Mouse (Mus musculus): ENCODE measurements around the gene Irf8. TPM values are rescaled to one million over a fixed set of nuclear protein-coding genes. Genes with fewer than 3 reads are reported as not detected.
"Not testable (repeated sequence)": the region's sequence is repeated elsewhere in the genome, so short reads cannot be mapped to it uniquely, and the experiment has no call there.

Irf8 gene
- total RNA-seq, 1 experiment from 2014 or later: 51.2 TPM

GRCm38 (mm10) chr8:120800308-120800865 lies 64.2 kb downstream of the Irf8 start:
- DNase-seq: peak; percentile 50

- DNase-seq: not testable (repeated sequence)
Observed at GRCm38 (mm10) chr8:120803661-120804375, 67.7 kb downstream of the Irf8 start.

GRCm38 (mm10) chr8:120804741-120805140 lies 68.6 kb downstream of the Irf8 start:
- DNase-seq: no peak

Other genes starting within 250 kb of the Irf8 start
- gene Gins2, start 147.1 kb upstream of the Irf8 start, total RNA-seq (2021): 12.2 and 12.4 TPM in 2 replicates
- 11.3 and 12.3 TPM in 2 replicates for gene 1190005I06Rik, start 88.7 kb upstream of the Irf8 start, total RNA-seq (2021)
- not detected in 2 replicates for gene Gm27021, start 68.3 kb upstream of the Irf8 start, total RNA-seq (2021)
- gene Cox4i1, start 68.1 kb upstream of the Irf8 start, total RNA-seq (2021): 1,243 and 1,285 TPM in 2 replicates
- 84.6 and 90.1 TPM in 2 replicates for gene Emc8, start 67.8 kb upstream of the Irf8 start, total RNA-seq (2021)

Measured in adrenal gland, postnatal 25 days (tissue).